Mouse (Mus musculus) myocyte (in vitro differentiated cells): Measurements from ENCODE around the gene Ksr2. TPM values are rescaled to one million over a fixed set of nuclear protein-coding genes. Genes with fewer than 3 reads are reported as not detected.

Experiments used
- H3K27me3 ChIP-seq: one replicate; pipeline ENCODE4 v1.6.1; 2011; ENCODE audit not compliant: control insufficient read depth, insufficient read depth, insufficient read length
- H3K36me3 ChIP-seq: one replicate; pipeline ENCODE4 v1.6.1; 2011; ENCODE audit not compliant: control insufficient read depth, insufficient read depth
- H3K4me2 ChIP-seq: one replicate; pipeline ENCODE4 v1.6.1; 2011; ENCODE audit warnings: low read depth, control low read depth
- H3K4me3 ChIP-seq: one replicate; pipeline ENCODE4 v1.5.1; 2011; ENCODE audit warnings: mild to moderate bottlenecking, control low read depth, moderate library complexity
- H3K79me2 ChIP-seq: one replicate; pipeline ENCODE4 v1.6.1; 2011; ENCODE audit not compliant: control insufficient read depth, insufficient read depth
- H3ac ChIP-seq: one replicate; pipeline ENCODE4 v1.6.1; 2011; ENCODE audit not compliant: control insufficient read depth, insufficient read length
- CEBPB ChIP-seq: IDR thresholded peaks from 2 replicates; pipeline ENCODE4 v1.6.1; 2011; ENCODE audit warnings: mild to moderate bottlenecking, moderate library complexity; ENCODE audit not compliant: poor library complexity, insufficient read depth, severe bottlenecking
- E2F4 ChIP-seq: IDR thresholded peaks from one replicate; pipeline ENCODE4 v1.6.1; 2011; ENCODE audit warnings: mild to moderate bottlenecking, control low read depth, moderate library complexity; ENCODE audit not compliant: insufficient read depth
- MAX ChIP-seq: IDR thresholded peaks from one replicate; pipeline ENCODE4 v1.6.1; 2011; ENCODE audit warnings: low read depth, mild to moderate bottlenecking, control low read depth
- MYOD1 ChIP-seq, 3 experiments: IDR thresholded peaks; one replicate each; pipeline ENCODE4 v1.6.1; 2011; ENCODE audit warnings: control low read depth in 2 of 3, low read depth in 2 of 3, mild to moderate bottlenecking in 2 of 3, moderate library complexity in 1 of 3; ENCODE audit not compliant: insufficient read length in 2 of 3, control insufficient read depth in 1 of 3
- MYOG ChIP-seq, 3 experiments: IDR thresholded peaks; one replicate each; pipeline ENCODE4 v1.6.1; 2011; ENCODE audit warnings: control low read depth in 2 of 3, low read depth in 2 of 3, mild to moderate bottlenecking in 2 of 3; ENCODE audit not compliant: insufficient read length in 2 of 3, control insufficient read depth in 1 of 3, insufficient read depth in 1 of 3
- POLR2A ChIP-seq: IDR thresholded peaks from one replicate; pipeline ENCODE4 v1.6.1; 2011; ENCODE audit warnings: low read depth, mild to moderate bottlenecking, control low read depth, moderate library complexity; ENCODE audit not compliant: insufficient read length
- POLR2AphosphoS2 ChIP-seq: IDR thresholded peaks from one replicate; pipeline ENCODE4 v1.6.1; 2011; ENCODE audit warnings: low read depth, control low read depth; ENCODE audit not compliant: insufficient read length
- REST ChIP-seq: IDR thresholded peaks from one replicate; pipeline ENCODE4 v1.6.1; 2011; ENCODE audit warnings: mild to moderate bottlenecking, control low read depth, moderate library complexity; ENCODE audit not compliant: insufficient read depth, insufficient read length
- SRF ChIP-seq: IDR thresholded peaks from one replicate; pipeline ENCODE4 v1.6.1; 2011; ENCODE audit warnings: low read depth; ENCODE audit not compliant: control insufficient read depth, insufficient read length
- TCF12 ChIP-seq: IDR thresholded peaks from one replicate; pipeline ENCODE4 v1.6.1; 2011; ENCODE audit warnings: mild to moderate bottlenecking, control low read depth; ENCODE audit not compliant: poor library complexity, insufficient read depth, severe bottlenecking
- TCF3 ChIP-seq: IDR thresholded peaks from one replicate; pipeline ENCODE4 v1.6.1; 2011; ENCODE audit warnings: low read depth, control low read depth; ENCODE audit not compliant: insufficient read length
- USF1 ChIP-seq: IDR thresholded peaks from one replicate; pipeline ENCODE4 v1.6.1; 2011; ENCODE audit warnings: low read depth, mild to moderate bottlenecking, control low read depth, moderate library complexity
- polyA plus RNA-seq: library from polyadenylated mRNA; unstranded; fragments of >200 nt; fragmentation: generic; extraction: Trizol; gene quantifications from one replicate; pipeline ENCODE4 v1.2.1, GENCODE M21; 2012; ENCODE audit warnings: missing spikeins

Ksr2 gene
- polyA plus RNA-seq, 1 experiment: 0.02 TPM

- TF ChIP-seq USF1: no peak
- no peak for TF ChIP-seq POLR2A
- TF ChIP-seq E2F4: no peak
- no peak for TF ChIP-seq TCF3
- no peak for TF ChIP-seq MYOG (IDR thresholded peaks at IDR 0.05; ENCODE audit: control insufficient read depth in 1 of 3, insufficient read depth in 1 of 3, insufficient read length in 2 of 3, low read depth in 2 of 3)
- no peak for TF ChIP-seq POLR2AphosphoS2
- TF ChIP-seq CEBPB: no peak
- TF ChIP-seq REST: no peak
- no peak for TF ChIP-seq MYOD1 (IDR thresholded peaks at IDR 0.05; ENCODE audit: control insufficient read depth in 1 of 3, insufficient read length in 2 of 3, low read depth in 2 of 3)
- no peak for TF ChIP-seq SRF
- no peak for TF ChIP-seq MAX
- TF ChIP-seq TCF12: no peak
- no peaks in the 10 kb centered on the region for H3K79me2 ChIP-seq
- no peak overlapping the region for H3K4me3 ChIP-seq
These were observed 163.8 kb downstream of the Ksr2 start for GRCm38 (mm10) chr5:117577598-117577997.

GRCm38 (mm10) chr5:117581711-117582110 lies 167.9 kb downstream of the Ksr2 start:
- Histone ChIP-seq H3K4me3 (no peak overlapping the region), H3K36me3 (no peaks in the 10 kb centered on the region), H3K79me2 (no peaks in the 10 kb centered on the region), H3K4me2 (no peak overlapping the region), H3ac (no peak overlapping the region), H3K27me3 (no peaks in the 10 kb centered on the region)
- TF ChIP-seq TCF3 (no peak), REST (no peak), MAX (no peak), MYOG (IDR thresholded peaks at IDR 0.05; ENCODE audit: control insufficient read depth in 1 of 3, insufficient read depth in 1 of 3, insufficient read length in 2 of 3, low read depth in 2 of 3) (no peak), SRF (no peak), TCF12 (no peak), POLR2A (no peak), MYOD1 (IDR thresholded peaks at IDR 0.05; ENCODE audit: control insufficient read depth in 1 of 3, insufficient read length in 2 of 3, low read depth in 2 of 3) (no peak), POLR2AphosphoS2 (no peak), USF1 (no peak), E2F4 (no peak)

More at GRCm38 (mm10) chr5:117577598-117577997, 163.8 kb downstream of the Ksr2 start:
- Histone ChIP-seq H3K27me3 (no peaks in the 10 kb centered on the region), H3K36me3 (no peaks in the 10 kb centered on the region), H3K4me2 (no peak overlapping the region), H3ac (no peak overlapping the region)

GRCm38 (mm10) chr5:117584428-117584827 lies 170.6 kb downstream of the Ksr2 start:
- no peak overlapping the region for H3ac ChIP-seq
- H3K27me3 ChIP-seq: no peaks in the 10 kb centered on the region
- no peak for TF ChIP-seq TCF12
- no peak for TF ChIP-seq SRF
- TF ChIP-seq E2F4: no peak
- no peak for TF ChIP-seq USF1
- TF ChIP-seq MYOG (IDR thresholded peaks at IDR 0.05; ENCODE audit: control insufficient read depth in 1 of 3, insufficient read depth in 1 of 3, insufficient read length in 2 of 3, low read depth in 2 of 3): no peak
- no peak for TF ChIP-seq MAX
- no peak for TF ChIP-seq REST
- TF ChIP-seq POLR2AphosphoS2: no peak
- TF ChIP-seq MYOD1 (IDR thresholded peaks at IDR 0.05; ENCODE audit: control insufficient read depth in 1 of 3, insufficient read length in 2 of 3, low read depth in 2 of 3): no peak
- no peak for TF ChIP-seq TCF3
- no peaks in the 10 kb centered on the region for H3K79me2 ChIP-seq
- H3K36me3 ChIP-seq: no peaks in the 10 kb centered on the region
- no peak overlapping the region for H3K4me2 ChIP-seq
- H3K4me3 ChIP-seq: no peak overlapping the region

GRCm38 (mm10) chr5:117589266-117589665 lies 175.5 kb downstream of the Ksr2 start:
- Histone ChIP-seq H3K4me2 (no peak overlapping the region), H3K79me2 (no peaks in the 10 kb centered on the region), H3K36me3 (no peaks in the 10 kb centered on the region), H3K4me3 (no peak overlapping the region), H3K27me3 (no peaks in the 10 kb centered on the region), H3ac (no peak overlapping the region)
- no peak for TF ChIP-seq POLR2A
- no peak for TF ChIP-seq MAX
- no peak for TF ChIP-seq MYOG (IDR thresholded peaks at IDR 0.05; ENCODE audit: control insufficient read depth in 1 of 3, insufficient read depth in 1 of 3, insufficient read length in 2 of 3, low read depth in 2 of 3)
- no peak for TF ChIP-seq TCF3
- TF ChIP-seq TCF12: no peak
- TF ChIP-seq MYOD1 (IDR thresholded peaks at IDR 0.05; ENCODE audit: control insufficient read depth in 1 of 3, insufficient read length in 2 of 3, low read depth in 2 of 3): no peak
- TF ChIP-seq SRF: no peak
- no peak for TF ChIP-seq CEBPB
- TF ChIP-seq POLR2AphosphoS2: no peak

GRCm38 (mm10) chr5:117593273-117593672 lies 179.5 kb downstream of the Ksr2 start:
- Histone ChIP-seq H3ac (no peak overlapping the region), H3K4me3 (no peak overlapping the region), H3K4me2 (no peak overlapping the region), H3K27me3 (no peaks in the 10 kb centered on the region), H3K36me3 (no peaks in the 10 kb centered on the region), H3K79me2 (no peaks in the 10 kb centered on the region)
- TF ChIP-seq MYOG (IDR thresholded peaks at IDR 0.05; ENCODE audit: control insufficient read depth in 1 of 3, insufficient read depth in 1 of 3, insufficient read length in 2 of 3, low read depth in 2 of 3): no peak
- TF ChIP-seq POLR2AphosphoS2: no peak
- no peak for TF ChIP-seq MYOD1 (IDR thresholded peaks at IDR 0.05; ENCODE audit: control insufficient read depth in 1 of 3, insufficient read length in 2 of 3, low read depth in 2 of 3)
- TF ChIP-seq TCF3: no peak
- TF ChIP-seq MAX: no peak
- TF ChIP-seq TCF12: no peak
- TF ChIP-seq REST: no peak
